Mouse (Mus musculus): Measurements from ENCODE around the gene Gtf2h3.

GRCm38 (mm10) chr5:124636694-124637093, 57.8 kb downstream of the Gtf2h3 start:
- TF ChIP-seq GATA1 (IDR thresholded peaks at IDR 0.05; ENCODE audit: low read length) (no peak), TAL1 (IDR thresholded peaks at IDR 0.05; ENCODE audit: low read length) (no peak)
